Mouse (Mus musculus) frontal cortex, adult 2 months (tissue): ENCODE results near the gene Pgrmc1. TPM values are rescaled to one million over a fixed set of nuclear protein-coding genes. Genes with fewer than 3 reads are reported as not detected.
"Not testable (repeated sequence)": the region's sequence is repeated elsewhere in the genome, so short reads cannot be mapped to it uniquely, and the experiment has no call there.

Source experiments
- DNase-seq, 2 experiments: peaks; one replicate each; pipeline ENCODE4 v3.0.0; 2022; ENCODE audit warnings: low spot score in 1 of 2; ENCODE audit errors: extremely low spot score in 1 of 2
- polyA plus RNA-seq: library from polyadenylated mRNA; depleted of rRNA; stranded (reverse); fragments of >200 nt; gene quantifications from 2 replicates; pipeline ENCODE4 v1.2.3, GENCODE M21; 2012; rRNA removed

Gene Pgrmc1
- polyA plus RNA-seq = 250 and 295 TPM in 2 replicates

- peak; percentile 43 to 80 for DNase-seq
These were observed at the start of gene Pgrmc1 for GRCm38 (mm10) chrX:36597707-36598389. TSS of gene Pgrmc1 (plus strand) at chrX:36598206.

DNA sequence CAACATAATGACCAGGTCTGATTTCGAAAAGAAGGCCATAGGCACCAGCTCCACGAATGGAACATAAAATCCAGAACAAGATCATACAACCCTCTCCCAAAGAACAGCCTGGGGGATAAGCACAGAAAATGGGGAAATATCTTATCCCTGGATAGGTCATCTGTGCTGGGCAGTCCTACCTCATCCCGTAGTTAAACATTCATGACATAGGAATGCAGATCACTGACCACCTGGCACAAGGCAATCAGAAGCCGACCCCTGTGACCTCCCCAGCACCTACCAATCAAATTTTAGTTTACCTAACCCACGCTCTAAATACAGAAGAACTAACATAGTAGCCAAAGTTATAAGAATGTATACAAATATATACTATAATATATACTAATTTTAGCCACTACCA lies 49.2 kb upstream of the Pgrmc1 start:
- no peak for DNase-seq

GRCm38 (mm10) chrX:36550906-36551305 lies 47.1 kb upstream of the Pgrmc1 start:
- peak in 1 of 2 experiments; percentile 31 for DNase-seq

DNA sequence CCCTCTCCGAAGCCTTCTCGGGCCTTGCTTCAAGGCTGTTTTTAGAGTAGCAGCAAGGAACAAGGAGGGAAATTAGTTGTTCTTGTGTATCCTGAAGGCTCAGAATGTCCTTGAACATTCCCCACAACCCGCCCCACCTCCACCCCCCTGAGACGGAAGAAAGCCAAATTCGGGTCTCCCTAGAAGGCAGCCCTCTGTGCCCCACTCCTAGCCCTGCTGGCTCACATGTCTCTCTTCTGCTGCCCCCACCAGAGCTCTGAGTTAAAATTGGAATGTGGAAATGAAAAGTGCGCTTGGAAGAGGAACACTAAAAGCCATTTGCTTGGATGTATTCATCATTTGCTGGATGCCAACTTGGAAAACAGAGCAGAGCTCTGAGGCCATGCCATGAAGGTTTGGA lies 46.7 kb upstream of the Pgrmc1 start:
- peak in 1 of 2 experiments; percentile 13 for DNase-seq

DNA sequence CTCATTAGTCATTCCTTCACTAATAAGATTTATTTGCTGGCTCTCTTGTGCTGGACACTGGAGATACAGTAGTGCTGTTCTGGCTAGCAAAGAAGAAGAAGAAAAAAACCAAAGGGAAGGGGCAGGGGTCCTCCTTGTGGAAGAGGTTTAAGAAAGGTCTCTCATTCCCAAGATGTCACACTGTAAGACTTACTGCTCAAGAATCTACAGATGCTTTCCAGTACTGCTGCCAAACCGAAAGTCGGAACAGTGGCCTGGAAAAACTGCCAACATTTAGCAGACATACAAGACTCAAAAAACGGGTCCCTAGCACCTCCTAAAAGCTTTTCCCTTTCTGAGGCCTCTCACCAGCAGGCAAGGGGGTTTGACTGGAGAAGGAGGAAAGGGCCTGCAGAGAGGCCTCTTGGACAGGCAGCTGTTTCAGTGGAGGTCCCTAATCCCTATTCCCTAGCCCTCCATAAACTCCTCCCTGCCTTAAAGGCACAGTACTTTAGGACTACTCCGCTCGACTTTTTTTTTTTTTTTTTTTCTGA lies 45.9 kb upstream of the Pgrmc1 start:
- DNase-seq = peak in 1 of 2 experiments; percentile 61

DNA sequence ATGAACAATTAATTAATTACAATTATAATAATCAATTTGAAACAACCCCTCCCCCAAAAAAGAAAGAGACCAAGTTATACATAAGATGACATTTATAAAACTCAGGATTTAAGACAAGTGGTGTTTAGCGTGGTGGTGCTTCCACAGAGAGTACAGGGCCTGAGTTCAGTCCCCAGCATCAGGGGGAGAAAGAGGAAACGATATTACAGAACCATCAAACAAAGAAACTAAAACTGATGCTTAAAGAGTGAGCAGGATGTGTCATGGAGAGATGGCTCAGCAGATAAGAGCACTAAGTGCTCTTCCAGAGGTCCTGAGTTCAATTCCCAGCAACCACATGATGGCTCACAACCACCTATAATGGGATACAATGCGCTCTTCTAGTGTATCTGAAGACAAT lies 45.3 kb upstream of the Pgrmc1 start:
- DNase-seq = no peak

- not testable (repeated sequence) for DNase-seq
These were observed 42.8 kb upstream of the Pgrmc1 start for GRCm38 (mm10) chrX:36555196-36555595.

GRCm38 (mm10) chrX:36560170-36560569 lies 37.8 kb upstream of the Pgrmc1 start:
- DNase-seq = no peak

DNA sequence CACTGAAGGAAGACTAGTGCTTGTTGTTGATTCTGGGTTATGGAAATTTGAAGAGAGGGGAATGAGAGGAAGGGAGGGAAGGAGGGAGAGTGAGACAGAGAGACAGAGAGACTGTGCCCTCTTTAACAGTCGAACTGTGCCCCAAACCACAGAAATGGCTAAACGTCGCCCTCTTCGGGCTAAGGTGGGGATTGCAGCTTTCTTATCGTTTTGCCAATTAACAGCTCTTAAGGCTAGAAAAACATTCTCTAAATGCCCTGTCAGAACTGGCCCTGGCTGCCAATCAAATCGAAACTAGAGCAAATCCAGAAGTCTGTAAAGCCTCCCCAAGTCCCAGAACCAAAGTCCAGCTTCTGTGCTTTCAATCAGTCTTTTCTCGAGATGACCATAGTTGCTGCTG lies 36.4 kb upstream of the Pgrmc1 start:
- DNase-seq = peak in 1 of 2 experiments; percentile 82

DNA sequence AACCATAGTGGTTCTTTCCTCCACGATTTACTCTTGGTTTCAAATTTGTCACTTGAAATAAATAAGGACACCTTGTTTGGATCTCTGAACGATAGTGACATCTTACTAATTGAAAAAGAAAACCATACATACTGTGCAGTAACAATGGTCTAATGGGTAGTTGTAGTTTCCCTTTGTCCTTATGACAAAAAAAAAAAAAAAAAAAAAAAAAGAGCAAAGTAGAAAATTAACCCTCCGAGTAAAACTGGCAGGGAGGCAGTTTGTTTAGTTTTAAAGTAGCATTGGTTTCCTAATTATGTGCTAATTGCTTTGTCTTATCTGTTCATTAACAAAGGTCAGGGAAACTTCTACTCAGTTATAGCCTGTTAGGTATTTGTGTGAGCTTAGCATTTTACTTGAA lies 35.9 kb upstream of the Pgrmc1 start:
- no peak for DNase-seq

DNA sequence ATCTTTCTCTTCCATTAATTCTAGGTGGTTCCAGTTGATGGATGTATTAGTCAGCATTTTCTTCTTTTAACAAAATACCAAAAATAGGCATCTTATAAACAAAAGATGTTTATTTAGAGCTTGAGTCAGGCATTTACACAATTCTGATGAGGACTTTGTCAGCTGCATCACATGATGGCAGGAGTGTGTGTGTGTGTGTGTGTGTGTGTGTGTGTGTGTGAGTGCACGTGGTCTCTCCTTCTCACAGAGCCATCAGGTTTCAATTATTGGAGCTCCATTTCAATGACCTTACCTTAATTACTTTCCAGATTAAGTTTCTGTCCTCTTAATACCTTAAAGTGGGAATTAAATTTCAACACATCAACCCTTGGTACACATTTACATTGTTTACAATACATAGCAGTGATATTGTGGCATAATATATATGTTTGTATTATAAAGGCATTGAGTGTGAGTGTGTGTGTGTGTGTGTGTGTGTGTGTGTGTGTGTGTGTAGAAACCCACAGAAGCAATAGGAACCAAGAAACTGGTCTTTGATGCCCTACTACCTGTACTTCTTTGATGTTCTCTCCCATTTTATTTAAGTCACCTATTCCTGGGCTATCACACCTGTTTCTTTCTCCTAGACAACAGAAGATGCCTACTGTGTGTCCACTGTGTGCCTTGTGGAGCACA lies 11.2 kb upstream of the Pgrmc1 start:
- no peak for DNase-seq

DNA sequence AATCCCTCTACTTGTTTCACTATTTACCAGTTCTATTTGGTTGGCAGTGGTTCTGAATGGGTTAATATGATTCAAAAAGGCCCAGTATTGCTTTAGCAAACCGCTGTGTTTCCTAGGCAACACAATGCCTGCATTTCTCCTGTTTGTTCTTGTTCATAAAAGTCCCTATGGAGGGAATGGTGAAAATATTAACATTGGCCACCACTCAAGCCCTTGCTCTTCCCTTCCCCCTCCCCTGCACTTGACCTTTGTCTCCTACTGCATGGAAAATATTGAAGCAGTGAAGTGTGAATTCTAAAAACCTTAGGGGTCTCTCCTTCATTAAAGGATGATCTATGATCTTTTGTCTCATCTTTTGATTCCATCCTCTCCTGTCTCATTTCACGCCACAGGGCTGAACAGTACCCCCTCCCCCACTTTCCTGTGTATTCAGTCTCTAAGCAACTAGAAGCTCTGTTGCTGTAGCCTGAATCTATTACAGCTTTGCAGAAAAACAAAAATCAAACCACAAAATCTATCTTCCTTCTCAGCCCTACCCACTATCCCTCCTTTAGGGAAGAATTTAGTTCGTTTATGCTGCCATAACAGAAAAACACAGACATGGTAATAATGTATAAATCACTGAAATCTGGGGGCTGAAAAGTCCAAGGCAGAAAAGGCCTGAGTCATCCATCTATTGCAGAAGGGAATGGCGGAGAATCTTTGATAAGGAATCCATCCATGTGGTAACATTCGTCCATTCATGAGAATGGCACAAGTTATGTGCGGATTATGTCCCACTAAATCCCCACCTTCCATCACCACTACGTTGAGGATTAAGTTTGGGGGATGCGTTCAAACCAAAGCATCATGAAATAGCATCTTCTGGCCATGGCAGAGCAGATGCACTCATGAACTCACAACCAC lies 10.4 kb upstream of the Pgrmc1 start:
- no peak for DNase-seq

GRCm38 (mm10) chrX:36590266-36590665 lies 7.7 kb upstream of the Pgrmc1 start:
- no peak for DNase-seq

GRCm38 (mm10) chrX:36591120-36591519 lies 6.9 kb upstream of the Pgrmc1 start:
- no peak for DNase-seq

- no peak for DNase-seq
These were observed 6.5 kb upstream of the Pgrmc1 start for GRCm38 (mm10) chrX:36591539-36591938.

- no peak for DNase-seq
These were observed 2.8 kb upstream of the Pgrmc1 start for GRCm38 (mm10) chrX:36595247-36595646.

DNA sequence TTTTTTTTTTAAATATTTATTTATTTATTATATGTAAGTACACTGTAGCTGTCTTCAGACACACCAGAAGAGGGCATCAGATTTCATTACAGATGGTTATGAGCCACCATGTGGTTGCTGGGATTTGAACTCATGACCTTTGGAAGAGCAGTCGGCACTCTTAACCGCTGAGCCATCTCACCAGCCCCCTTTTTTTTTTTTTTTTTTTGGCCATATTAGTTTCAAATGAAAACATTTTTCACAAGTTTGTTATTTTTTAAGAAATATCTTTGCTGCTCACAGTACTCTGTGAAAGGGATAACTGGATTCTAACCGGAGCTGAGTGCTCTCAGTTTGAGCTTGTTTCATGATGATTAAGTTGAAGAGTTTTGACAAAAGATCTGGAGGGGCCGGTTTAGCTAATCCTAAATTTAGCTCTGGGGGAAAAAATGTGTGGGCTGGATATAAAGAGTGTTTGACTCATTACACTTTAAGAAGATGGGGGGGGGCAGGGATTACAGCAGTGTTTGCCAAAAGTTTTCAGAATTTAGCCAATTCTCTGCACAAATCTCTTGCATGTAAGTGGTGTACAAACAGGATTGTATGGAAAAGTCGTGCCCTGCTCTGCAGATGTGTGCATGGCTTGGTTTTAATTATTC lies 1.4 kb upstream of the Pgrmc1 start:
- DNase-seq = peak in 1 of 2 experiments; percentile 23

DNA sequence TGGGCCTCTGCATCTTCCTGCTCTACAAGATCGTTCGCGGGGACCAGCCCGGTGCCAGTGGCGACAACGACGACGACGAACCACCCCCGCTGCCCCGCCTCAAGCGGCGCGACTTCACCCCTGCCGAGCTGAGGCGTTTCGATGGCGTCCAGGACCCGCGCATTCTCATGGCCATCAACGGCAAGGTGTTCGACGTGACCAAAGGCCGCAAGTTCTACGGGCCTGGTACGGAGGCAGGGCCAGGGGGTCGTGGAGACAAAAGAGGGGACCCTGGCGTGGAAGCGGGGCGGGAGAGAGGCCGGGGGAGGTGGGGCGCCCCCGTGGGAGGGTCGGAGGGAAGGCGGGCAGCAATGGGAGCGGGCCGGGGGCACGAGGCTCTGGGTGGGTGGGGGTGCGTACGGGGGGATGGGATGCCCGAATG lies 394 bp downstream of the Pgrmc1 start:
- DNase-seq = no peak

DNA sequence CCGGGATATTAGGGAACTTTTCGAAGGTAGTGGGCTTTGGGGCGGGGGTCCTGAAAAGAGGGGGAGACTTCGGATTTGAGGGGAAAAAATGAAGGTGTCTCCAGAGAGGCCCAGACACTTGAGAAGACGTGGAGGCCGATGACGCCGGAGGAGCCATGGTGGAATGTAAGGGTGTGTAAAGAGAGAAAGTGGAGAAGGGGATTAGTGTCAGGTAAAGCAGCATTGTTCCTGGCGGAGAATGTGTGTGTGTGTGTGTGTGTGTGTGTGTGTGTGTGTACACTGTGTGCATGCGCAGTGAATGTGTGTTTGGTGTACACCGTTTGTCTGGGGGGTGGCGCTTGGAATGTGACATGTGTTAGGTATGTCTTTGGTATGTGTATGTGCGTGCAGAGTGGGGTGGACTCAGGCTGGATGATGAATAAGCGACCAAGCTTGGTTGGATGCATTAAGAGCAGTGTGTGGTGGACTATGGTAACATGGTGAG lies 897 bp downstream of the Pgrmc1 start:
- peak in 1 of 2 experiments; percentile 23 for DNase-seq

GRCm38 (mm10) chrX:36599656-36600055 lies 1.6 kb downstream of the Pgrmc1 start:
- DNase-seq = no peak
